Mouse (Mus musculus) stomach, embryonic 15.5 days (tissue): ENCODE results near the gene Slit3. TPM values are rescaled to one million over a fixed set of nuclear protein-coding genes. Genes with fewer than 3 reads are reported as not detected.

ENCODE experiments used
- ATAC-seq: fragments of 200-750 bp; cut with Nextera tagmentation; 2 replicates; pipeline ENCODE4 v1.8.0; 2017; ENCODE audit warnings: low read depth, moderate number of reproducible peaks, moderate TSS enrichment; ENCODE audit not compliant: insufficient read depth, low FRiP score
- H3K27ac ChIP-seq: fragments of 300-500 bp; sonication (generic); 2 replicates; pipeline ENCODE4 v1.5.1; 2015; ENCODE audit warnings: mild to moderate bottlenecking, inconsistent platforms
- H3K27me3 ChIP-seq: fragments of 300-500 bp; sonication (generic); replicated peaks from 2 replicates; pipeline ENCODE4 v1.6.1; 2015; ENCODE audit warnings: inconsistent platforms
- H3K36me3 ChIP-seq: fragments of 300-500 bp; sonication (generic); 2 replicates; pipeline ENCODE4 v1.6.1; 2015; ENCODE audit warnings: inconsistent platforms
- H3K4me1 ChIP-seq: fragments of 300-500 bp; sonication (generic); 2 replicates; pipeline ENCODE4 v1.6.1; 2015; ENCODE audit warnings: inconsistent platforms
- H3K4me2 ChIP-seq: fragments of 300-500 bp; sonication (generic); 2 replicates; pipeline ENCODE4 v1.6.1; 2015; ENCODE audit warnings: mild to moderate bottlenecking, inconsistent platforms
- H3K4me3 ChIP-seq: fragments of 300-500 bp; sonication (generic); replicated peaks from 2 replicates; pipeline ENCODE4 v1.5.1; 2015; ENCODE audit warnings: inconsistent platforms
- H3K9ac ChIP-seq: fragments of 300-500 bp; sonication (generic); 2 replicates; pipeline ENCODE4 v1.6.1; 2015; ENCODE audit warnings: inconsistent platforms
- H3K9me3 ChIP-seq: fragments of 300-500 bp; sonication (generic); 2 replicates; pipeline ENCODE4 v1.6.1; 2016; ENCODE audit warnings: inconsistent platforms
- WGBS: fragments of 180-500 bp; shearing (Covaris S2); methylation state at CpG from one replicate; pipeline ENCODE4 v1.1.7; 2015; 5-methylcytosine and 5-hydroxymethylcytosine counted together
- polyA plus RNA-seq: library from polyadenylated mRNA; unstranded; fragments of >200 nt; fragmentation: Nextera tagmentation; extraction: Ambion mirVana; gene quantifications from 2 replicates; pipeline ENCODE4 v1.2.1, GENCODE M21; 2015

Gene Slit3
- polyA plus RNA-seq, 1 experiment from 2014 or later = 18.9 TPM

DNA sequence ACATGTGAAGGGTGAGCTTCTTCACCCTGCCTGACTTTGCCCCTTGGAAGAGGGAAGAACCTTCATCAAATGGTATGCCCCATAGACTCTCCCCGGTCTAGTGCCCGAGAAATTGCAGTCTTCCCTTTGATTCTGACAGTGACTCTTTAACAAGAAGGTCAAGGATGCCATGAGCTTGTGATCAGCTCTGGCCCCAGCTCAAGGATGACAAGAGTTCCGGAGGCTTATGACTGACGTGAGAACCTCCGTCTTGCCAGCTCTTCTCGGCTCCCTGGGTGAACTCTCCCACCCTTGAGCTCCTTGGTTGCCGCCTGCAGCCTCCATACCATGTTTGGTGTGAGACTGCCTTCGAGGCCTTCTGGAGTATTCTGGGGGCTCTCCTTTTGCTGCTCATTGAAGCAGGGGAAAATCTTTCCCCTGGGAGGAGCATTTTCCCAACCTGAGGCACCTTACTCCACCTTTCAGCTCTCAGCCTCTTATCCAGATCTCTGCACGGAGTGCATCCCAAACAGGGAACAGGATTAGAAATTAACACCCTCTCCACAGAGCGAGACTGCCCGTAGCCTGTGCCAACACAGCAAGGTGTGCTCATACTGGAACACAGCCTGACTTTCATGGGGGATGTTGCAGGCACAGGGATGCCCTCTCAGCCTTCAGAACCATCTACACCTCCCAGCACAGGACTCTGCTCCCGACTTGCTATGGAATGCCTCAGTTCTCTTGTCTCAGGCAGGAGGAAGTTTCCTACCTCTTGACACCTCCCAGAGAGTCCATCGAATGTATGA is 224.9 kb downstream of the Slit3 start:
- ATAC-seq = no peak
- no peak overlapping the region for H3K4me2 ChIP-seq
- WGBS = 80% methylated on average over 13 of the region's 13 CpGs

DNA sequence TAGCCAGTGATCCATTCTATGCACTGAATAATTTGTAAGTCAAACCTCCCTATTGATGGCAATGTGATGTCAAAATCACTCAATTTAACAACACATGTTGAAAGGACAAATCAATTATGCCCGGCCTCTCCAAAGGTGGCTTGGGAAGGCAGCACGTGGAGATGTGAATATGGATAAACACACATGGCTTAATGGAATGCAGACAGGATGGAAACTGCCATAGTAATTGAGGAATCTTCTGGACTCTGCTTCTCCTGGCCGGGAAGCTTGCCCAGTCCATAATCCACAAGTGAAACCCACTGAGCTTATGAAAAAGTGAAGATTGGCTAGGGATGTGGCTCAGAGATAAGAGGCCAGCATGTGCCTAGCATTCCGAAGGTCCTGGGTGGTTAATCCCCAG is 227.1 kb downstream of the Slit3 start:
- WGBS = 29% methylated on average over 4 of the region's 4 CpGs
- no peak overlapping the region for H3K27ac ChIP-seq

More for the DNA sequence above, 224.9 kb downstream of the Slit3 start:
- no peaks in the 10 kb centered on the region for H3K36me3 ChIP-seq
- no peak overlapping the region for H3K9ac ChIP-seq
- no peaks in the 10 kb centered on the region for H3K9me3 ChIP-seq
- no peak overlapping the region for H3K27ac ChIP-seq
- H3K4me3 ChIP-seq = no peak overlapping the region
- H3K4me1 ChIP-seq = no peaks in the 10 kb centered on the region
- no peaks in the 10 kb centered on the region for H3K27me3 ChIP-seq

DNA sequence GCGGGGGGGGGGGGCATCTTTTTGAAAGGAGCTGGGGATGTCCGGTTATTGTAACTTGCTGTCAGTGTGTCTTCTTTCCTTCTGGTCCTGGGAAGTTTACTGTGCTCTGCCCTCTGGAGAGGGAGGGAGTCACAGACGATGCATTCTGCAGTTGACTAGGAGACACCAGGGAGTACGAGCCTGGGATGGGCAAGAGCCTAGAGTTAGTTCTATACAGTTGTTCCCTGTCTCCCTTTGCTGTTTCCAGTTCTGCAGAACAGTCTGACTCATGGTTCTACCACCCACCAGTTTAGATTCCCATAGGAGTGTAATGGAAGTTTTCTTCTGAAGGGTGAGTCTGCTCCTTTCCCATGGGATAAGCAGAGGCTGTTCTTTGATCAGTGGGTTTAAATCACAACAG is 229.9 kb downstream of the Slit3 start:
- Histone ChIP-seq H3K4me3 (no peak overlapping the region), H3K9ac (no peak overlapping the region), H3K27me3 (no peaks in the 10 kb centered on the region), H3K27ac (no peak overlapping the region), H3K4me2 (no peak overlapping the region), H3K9me3 (no peaks in the 10 kb centered on the region), H3K36me3 (no peaks in the 10 kb centered on the region), H3K4me1 (no peaks in the 10 kb centered on the region)
- 45% methylated on average over 4 of the region's 4 CpGs for WGBS
- ATAC-seq = no peak

More for the DNA sequence above, 227.1 kb downstream of the Slit3 start:
- H3K4me1 ChIP-seq = no peaks in the 10 kb centered on the region
- no peak for ATAC-seq
- no peak overlapping the region for H3K9ac ChIP-seq
- H3K36me3 ChIP-seq = no peaks in the 10 kb centered on the region
- H3K9me3 ChIP-seq = no peaks in the 10 kb centered on the region
- H3K27me3 ChIP-seq = no peaks in the 10 kb centered on the region
- no peak overlapping the region for H3K4me2 ChIP-seq
- no peak overlapping the region for H3K4me3 ChIP-seq

- H3K9ac ChIP-seq = no peak overlapping the region
- H3K4me3 ChIP-seq = no peak overlapping the region
- no peak overlapping the region for H3K4me2 ChIP-seq
- WGBS = 39% methylated on average over 2 of the region's 2 CpGs
- H3K9me3 ChIP-seq = no peaks in the 10 kb centered on the region
- ATAC-seq = no peak
- H3K27ac ChIP-seq = no peak overlapping the region
- no peaks in the 10 kb centered on the region for H3K36me3 ChIP-seq
- no peaks in the 10 kb centered on the region for H3K4me1 ChIP-seq
- no peaks in the 10 kb centered on the region for H3K27me3 ChIP-seq
Measured at GRCm38 (mm10) chr11:35351376-35351775, 230.4 kb downstream of the Slit3 start.

- Histone ChIP-seq H3K4me3 (no peak overlapping the region), H3K4me1 (no peaks in the 10 kb centered on the region), H3K9me3 (no peaks in the 10 kb centered on the region), H3K4me2 (no peak overlapping the region), H3K27ac (no peak overlapping the region), H3K9ac (no peak overlapping the region), H3K27me3 (no peaks in the 10 kb centered on the region), H3K36me3 (no peaks in the 10 kb centered on the region)
- no peak for ATAC-seq
- 84% methylated on average over 4 of the region's 4 CpGs for WGBS
Measured at GRCm38 (mm10) chr11:35355811-35356210, 234.8 kb downstream of the Slit3 start.

DNA sequence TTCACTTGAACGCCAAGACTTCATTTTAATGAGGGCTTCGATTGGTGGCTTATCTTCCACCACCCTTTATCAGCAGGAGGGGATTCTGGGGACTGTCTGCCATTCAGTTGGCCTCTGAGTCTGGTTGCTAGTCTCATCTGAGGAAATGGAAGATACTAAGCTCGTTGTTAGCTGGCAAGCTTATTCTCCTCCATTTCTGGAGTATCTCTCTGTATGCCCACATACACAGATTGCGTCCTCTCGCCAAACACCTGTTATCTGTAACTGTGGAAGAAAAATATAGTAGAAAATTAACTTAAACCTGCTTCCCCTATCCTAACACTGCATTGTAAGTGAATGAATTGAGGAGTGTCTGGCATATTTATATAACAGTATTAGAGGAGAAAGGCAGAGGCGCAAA is 240.0 kb downstream of the Slit3 start:
- ATAC-seq = no peak
- Histone ChIP-seq H3K9me3 (no peaks in the 10 kb centered on the region), H3K27me3 (no peaks in the 10 kb centered on the region), H3K4me3 (no peak overlapping the region), H3K4me2 (no peak overlapping the region), H3K36me3 (no peaks in the 10 kb centered on the region), H3K9ac (no peak overlapping the region), H3K27ac (no peak overlapping the region), H3K4me1 (no peaks in the 10 kb centered on the region)
- 76% methylated on average over 6 of the region's 6 CpGs for WGBS

DNA sequence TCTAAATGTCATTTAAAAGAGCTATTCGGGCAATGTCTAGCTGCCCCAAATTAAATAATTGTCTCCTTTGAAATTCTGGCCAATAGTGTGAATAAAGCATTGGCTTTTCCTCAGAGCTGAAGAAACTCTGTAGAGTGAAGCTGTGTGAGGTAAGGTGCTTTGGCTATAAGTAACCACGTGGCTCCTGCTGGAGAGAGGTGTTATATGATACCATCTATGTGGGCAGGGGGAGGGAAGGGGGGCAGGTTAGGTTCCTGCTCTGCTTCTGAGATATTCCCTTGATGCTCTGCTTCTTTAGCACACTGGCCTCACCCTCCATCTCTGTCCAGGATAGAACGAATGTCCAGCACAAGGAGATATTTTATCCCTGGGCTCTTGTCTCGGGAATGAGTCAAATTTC is 242.0 kb downstream of the Slit3 start:
- WGBS = 56% methylated on average over 4 of the region's 4 CpGs
- no peaks in the 10 kb centered on the region for H3K4me1 ChIP-seq
- no peak overlapping the region for H3K4me3 ChIP-seq
- H3K36me3 ChIP-seq = no peaks in the 10 kb centered on the region
- H3K27me3 ChIP-seq = no peaks in the 10 kb centered on the region
- ATAC-seq = no peak
- no peaks in the 10 kb centered on the region for H3K9me3 ChIP-seq
- no peak overlapping the region for H3K4me2 ChIP-seq
- H3K27ac ChIP-seq = no peak overlapping the region
- no peak overlapping the region for H3K9ac ChIP-seq

DNA sequence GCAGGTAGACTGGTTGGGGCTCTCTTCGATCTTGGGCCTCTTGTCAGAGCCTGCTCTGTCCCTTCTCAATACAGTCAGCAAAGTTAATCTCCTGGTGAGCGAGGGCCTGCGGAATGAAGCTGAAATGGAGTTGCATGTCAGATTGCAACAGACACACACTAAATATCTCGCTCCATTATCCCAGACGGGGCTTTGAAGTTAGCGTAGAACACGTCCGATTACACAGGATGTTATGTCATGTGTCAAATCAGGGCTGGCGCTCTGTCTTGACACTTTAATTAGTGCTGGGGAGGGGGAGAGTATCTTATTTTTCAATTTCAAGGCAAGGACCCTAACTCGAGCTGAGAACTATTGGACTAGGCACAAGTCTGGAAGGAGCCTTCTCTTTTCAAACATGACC is 243.4 kb downstream of the Slit3 start:
- Histone ChIP-seq H3K4me1 (no peaks in the 10 kb centered on the region), H3K9ac (no peak overlapping the region), H3K4me3 (no peak overlapping the region), H3K27ac (no peak overlapping the region), H3K4me2 (no peak overlapping the region), H3K27me3 (no peaks in the 10 kb centered on the region), H3K9me3 (no peaks in the 10 kb centered on the region), H3K36me3 (no peaks in the 10 kb centered on the region)
- 56% methylated on average over 10 of the region's 10 CpGs for WGBS
- ATAC-seq = no peak

DNA sequence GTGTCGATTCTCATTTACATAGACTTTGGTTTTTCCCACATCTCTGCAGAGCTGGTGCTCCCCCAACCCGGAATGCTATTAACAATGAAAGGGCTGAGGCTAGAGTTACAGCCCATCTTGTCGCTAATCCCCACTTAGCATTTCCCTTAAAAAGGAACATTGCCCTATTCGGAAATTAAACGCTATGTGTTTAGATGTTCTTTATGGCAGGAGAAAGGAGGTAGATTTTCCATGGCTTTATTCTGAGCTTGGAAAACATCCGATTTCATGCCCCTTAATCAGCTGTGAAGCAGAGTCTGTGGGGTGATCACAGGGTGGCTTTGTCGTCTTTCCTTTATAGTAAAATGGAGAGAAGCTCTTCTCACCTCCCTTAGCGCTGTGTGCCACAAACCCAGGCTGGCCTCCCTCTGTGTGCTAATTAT is 244.5 kb downstream of the Slit3 start:
- 44% methylated on average over 8 of the region's 8 CpGs for WGBS

GRCm38 (mm10) chr11:35366611-35367010 is 245.6 kb downstream of the Slit3 start:
- no peaks in the 10 kb centered on the region for H3K36me3 ChIP-seq
- no peaks in the 10 kb centered on the region for H3K9me3 ChIP-seq
- no peaks in the 10 kb centered on the region for H3K4me1 ChIP-seq
- no peaks in the 10 kb centered on the region for H3K27me3 ChIP-seq
- H3K27ac ChIP-seq = no peak overlapping the region
- 75% methylated on average over 4 of the region's 4 CpGs for WGBS
- H3K9ac ChIP-seq = no peak overlapping the region
- no peak for ATAC-seq
- no peak overlapping the region for H3K4me2 ChIP-seq
- H3K4me3 ChIP-seq = no peak overlapping the region

More for the DNA sequence above, 244.5 kb downstream of the Slit3 start:
- H3K27ac ChIP-seq = no peak overlapping the region
- H3K27me3 ChIP-seq = no peaks in the 10 kb centered on the region
- no peak overlapping the region for H3K4me3 ChIP-seq
- no peak overlapping the region for H3K4me2 ChIP-seq
- no peaks in the 10 kb centered on the region for H3K4me1 ChIP-seq
- no peak overlapping the region for H3K9ac ChIP-seq
- no peak for ATAC-seq
- H3K9me3 ChIP-seq = no peaks in the 10 kb centered on the region
- no peaks in the 10 kb centered on the region for H3K36me3 ChIP-seq

GRCm38 (mm10) chr11:35367248-35367647 is 246.2 kb downstream of the Slit3 start:
- no peaks in the 10 kb centered on the region for H3K36me3 ChIP-seq
- H3K9ac ChIP-seq = no peak overlapping the region
- no peaks in the 10 kb centered on the region for H3K9me3 ChIP-seq
- no peak for ATAC-seq
- no peak overlapping the region for H3K4me3 ChIP-seq
- no peaks in the 10 kb centered on the region for H3K27me3 ChIP-seq
- no peak overlapping the region for H3K27ac ChIP-seq
- H3K4me1 ChIP-seq = no peaks in the 10 kb centered on the region
- H3K4me2 ChIP-seq = no peak overlapping the region
- 79% methylated on average over 4 of the region's 4 CpGs for WGBS

DNA sequence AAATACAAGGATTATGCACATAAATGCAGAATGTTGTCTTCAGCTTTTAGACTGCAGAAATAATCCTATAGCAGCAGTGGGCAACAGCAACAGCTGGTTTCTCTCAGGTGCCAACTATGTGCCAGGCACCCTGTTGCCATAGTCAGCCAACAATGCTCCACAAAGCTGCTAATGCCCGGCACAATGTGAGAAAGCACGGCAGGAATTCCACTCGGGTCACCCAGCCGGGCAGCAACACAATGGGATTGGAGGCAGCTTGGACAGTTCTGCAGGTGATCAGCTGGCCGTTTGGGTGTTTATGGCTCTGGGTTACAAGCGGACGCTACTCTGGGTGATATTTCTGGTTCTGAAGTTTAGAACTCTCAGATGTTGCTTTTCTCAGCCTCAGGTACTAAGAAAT is 248.9 kb downstream of the Slit3 start:
- no peak for ATAC-seq
- Histone ChIP-seq H3K36me3 (no peaks in the 10 kb centered on the region), H3K27ac (no peak overlapping the region), H3K4me1 (no peaks in the 10 kb centered on the region), H3K4me3 (no peak overlapping the region), H3K9me3 (no peaks in the 10 kb centered on the region), H3K4me2 (no peak overlapping the region), H3K9ac (no peak overlapping the region), H3K27me3 (no peaks in the 10 kb centered on the region)
- 34% methylated on average over 7 of the region's 7 CpGs for WGBS

- Histone ChIP-seq H3K36me3 (no peaks in the 10 kb centered on the region), H3K9me3 (no peaks in the 10 kb centered on the region), H3K4me3 (no peak overlapping the region), H3K27me3 (no peaks in the 10 kb centered on the region), H3K4me1 (no peaks in the 10 kb centered on the region), H3K27ac (no peak overlapping the region), H3K9ac (no peak overlapping the region), H3K4me2 (no peak overlapping the region)
- no peak for ATAC-seq
- 17% methylated on average over 5 of the region's 5 CpGs for WGBS
Measured at GRCm38 (mm10) chr11:35370705-35371104, 249.7 kb downstream of the Slit3 start.
